Mouse (Mus musculus): ENCODE results near the gene Gdf10. TPM values are rescaled to one million over a fixed set of nuclear protein-coding genes. Genes with fewer than 3 reads are reported as not detected.

The Gdf10 gene
- polyA plus RNA-seq (2015; fragmentation: Nextera tagmentation; extraction: Ambion mirVana), result 4.3 and 5.2 TPM in 2 replicates

DNA sequence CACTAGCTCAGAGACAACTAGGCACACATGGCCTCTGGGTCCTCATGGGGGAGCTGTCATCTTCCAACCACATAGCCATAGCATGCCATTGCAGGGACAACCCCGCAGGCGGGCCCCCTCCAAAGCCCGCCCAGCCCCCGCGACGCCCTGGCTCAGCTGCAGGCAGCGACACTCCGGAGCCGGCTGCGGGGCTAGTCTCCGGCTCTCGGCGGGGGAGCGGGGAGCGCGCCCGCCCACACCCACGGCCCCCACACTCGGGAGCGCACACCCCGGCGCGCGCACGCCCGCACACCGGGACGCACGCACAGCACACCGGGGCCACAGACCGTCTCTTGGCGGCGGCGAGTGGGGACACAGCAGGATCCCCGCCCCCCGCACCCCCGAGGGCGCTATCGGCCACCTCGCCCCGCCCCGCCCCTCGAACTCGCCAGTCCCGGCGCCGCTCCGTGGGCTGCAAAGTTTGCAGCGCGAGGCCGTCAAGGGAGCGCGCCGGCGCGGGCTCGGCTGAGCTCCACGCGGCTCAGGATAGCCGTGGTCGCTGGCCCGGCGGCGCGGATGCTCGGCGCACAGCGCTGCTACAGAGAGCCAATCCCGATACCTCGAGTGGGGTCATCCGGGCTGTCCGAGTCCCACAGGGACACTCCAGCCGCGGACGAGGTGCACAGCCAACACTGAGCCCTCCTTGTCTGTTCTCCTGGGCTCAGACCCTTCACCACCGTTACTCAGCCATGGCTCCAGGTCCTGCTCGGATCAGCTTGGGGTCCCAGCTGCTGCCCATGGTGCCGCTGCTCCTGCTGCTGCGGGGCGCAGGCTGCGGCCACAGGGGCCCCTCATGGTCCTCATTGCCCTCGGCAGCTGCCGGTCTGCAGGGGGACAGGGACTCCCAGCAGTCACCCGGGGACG, at the start of gene Gdf10:
TSS of gene Gdf10 (plus strand) at position 420 of the 903 bp plus-strand sequence.
- H3K4me1 ChIP-seq, result peaks cover 23% of the 10 kb centered on the region
- no peaks in the 10 kb centered on the region for H3K9me3 ChIP-seq
- H3K4me3 ChIP-seq, result peak within 1 kb of the TSS; percentile 58
- no peaks in the 10 kb centered on the region for H3K36me3 ChIP-seq (replicated peaks)
- H3K27ac ChIP-seq, result no peak within 1 kb of the TSS
- peak; percentile 86 for ATAC-seq (replicated peaks)
- peak within 1 kb of the TSS; percentile 49 for H3K9ac ChIP-seq
- under 1% methylated on average over 74 of the region's 85 CpGs for WGBS
- peak within 1 kb of the TSS; percentile 97 for H3K4me2 ChIP-seq
- peaks cover 27% of the 10 kb centered on the region for H3K27me3 ChIP-seq (replicated peaks)

DNA sequence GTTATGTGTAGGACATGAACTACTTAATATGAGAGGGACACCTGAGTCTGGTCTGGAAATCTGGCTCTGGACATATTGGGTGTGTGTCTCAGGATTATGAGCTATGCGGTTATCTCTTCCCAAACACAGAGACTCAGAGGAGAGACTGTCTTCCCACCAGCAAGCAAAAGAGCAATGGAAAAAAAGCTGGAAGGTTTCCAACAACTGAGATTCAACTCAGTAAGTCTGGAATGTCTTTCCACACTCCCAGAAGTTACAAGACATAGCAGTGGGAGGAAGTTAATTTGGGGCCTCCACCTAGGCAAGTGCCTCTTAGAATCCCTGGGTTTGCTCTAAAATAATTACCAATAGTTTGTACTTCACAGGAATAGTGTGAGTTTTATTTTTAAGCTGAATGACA, 44.6 kb upstream of the Gdf10 start:
- Histone ChIP-seq H3K27me3 (replicated peaks) (no peaks in the 10 kb centered on the region), H3K4me1 (no peaks in the 10 kb centered on the region), H3K27ac (no peak overlapping the region), H3K36me3 (replicated peaks) (no peaks in the 10 kb centered on the region), H3K9ac (no peak overlapping the region), H3K4me2 (no peak overlapping the region), H3K9me3 (no peaks in the 10 kb centered on the region), H3K4me3 (no peak overlapping the region)
- 98% methylated on average over 1 of the region's 1 CpGs for WGBS
- no peak for ATAC-seq (replicated peaks)

- 84% methylated on average over 3 of the region's 3 CpGs for WGBS
- Histone ChIP-seq H3K4me3 (no peak overlapping the region), H3K36me3 (replicated peaks) (no peaks in the 10 kb centered on the region), H3K4me1 (no peaks in the 10 kb centered on the region), H3K9me3 (no peaks in the 10 kb centered on the region), H3K9ac (no peak overlapping the region), H3K27ac (no peak overlapping the region), H3K4me2 (no peak overlapping the region), H3K27me3 (replicated peaks) (no peaks in the 10 kb centered on the region)
- no peak for ATAC-seq (replicated peaks)
Measured at GRCm38 (mm10) chr14:33880236-33880635, 43.2 kb upstream of the Gdf10 start.

DNA sequence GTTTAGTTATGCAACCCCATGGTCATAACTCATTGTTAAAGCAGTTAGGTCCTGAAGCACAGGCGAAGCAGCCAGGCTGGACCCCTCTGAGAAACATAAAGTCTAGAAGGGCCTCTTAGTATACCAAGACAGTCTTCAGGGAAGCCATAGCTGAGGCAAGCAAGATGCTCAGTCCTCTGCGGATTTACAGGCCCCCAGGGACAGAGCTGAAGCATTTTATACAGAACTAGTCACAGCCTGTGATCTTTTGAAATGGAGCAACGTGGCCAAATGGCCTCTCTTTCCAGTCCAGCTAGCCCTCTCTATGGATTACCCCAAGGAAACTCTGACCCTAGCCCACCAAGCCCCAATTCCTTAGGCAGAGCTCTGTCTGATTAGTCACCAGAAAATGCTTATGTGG, 41.9 kb upstream of the Gdf10 start:
- no peaks in the 10 kb centered on the region for H3K27me3 ChIP-seq (replicated peaks)
- no peak overlapping the region for H3K4me3 ChIP-seq
- H3K4me2 ChIP-seq, result no peak overlapping the region
- no peak overlapping the region for H3K9ac ChIP-seq
- H3K27ac ChIP-seq, result no peak overlapping the region
- no peaks in the 10 kb centered on the region for H3K4me1 ChIP-seq
- no peaks in the 10 kb centered on the region for H3K36me3 ChIP-seq (replicated peaks)
- no peak for ATAC-seq (replicated peaks)
- H3K9me3 ChIP-seq, result no peaks in the 10 kb centered on the region
- WGBS, result 75% methylated on average over 3 of the region's 3 CpGs

DNA sequence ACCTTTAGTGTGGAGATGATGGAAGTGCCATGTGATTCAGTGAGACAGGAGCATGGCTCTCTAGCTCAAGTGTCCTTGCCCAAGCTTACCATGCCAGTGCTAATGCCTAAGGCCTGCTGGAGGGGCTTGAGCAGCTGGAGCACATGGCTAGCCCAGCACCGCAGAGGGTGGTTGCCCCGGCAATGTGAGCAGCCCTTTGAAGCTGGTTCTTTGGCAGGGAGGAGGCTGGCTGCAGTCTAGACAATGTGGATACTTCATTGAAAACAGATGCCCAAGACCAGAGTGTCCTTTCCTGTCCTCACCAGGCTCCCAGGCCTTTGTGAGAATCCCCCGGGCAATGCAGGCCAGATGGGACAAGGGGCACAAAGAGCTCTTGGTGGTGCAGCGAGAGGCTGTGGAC, 40.3 kb upstream of the Gdf10 start:
- Histone ChIP-seq H3K9me3 (no peaks in the 10 kb centered on the region), H3K36me3 (replicated peaks) (no peaks in the 10 kb centered on the region), H3K9ac (no peak overlapping the region), H3K27ac (no peak overlapping the region), H3K27me3 (replicated peaks) (no peaks in the 10 kb centered on the region), H3K4me2 (no peak overlapping the region), H3K4me1 (no peaks in the 10 kb centered on the region), H3K4me3 (no peak overlapping the region)
- WGBS, result 67% methylated on average over 4 of the region's 4 CpGs
- ATAC-seq (replicated peaks), result no peak

DNA sequence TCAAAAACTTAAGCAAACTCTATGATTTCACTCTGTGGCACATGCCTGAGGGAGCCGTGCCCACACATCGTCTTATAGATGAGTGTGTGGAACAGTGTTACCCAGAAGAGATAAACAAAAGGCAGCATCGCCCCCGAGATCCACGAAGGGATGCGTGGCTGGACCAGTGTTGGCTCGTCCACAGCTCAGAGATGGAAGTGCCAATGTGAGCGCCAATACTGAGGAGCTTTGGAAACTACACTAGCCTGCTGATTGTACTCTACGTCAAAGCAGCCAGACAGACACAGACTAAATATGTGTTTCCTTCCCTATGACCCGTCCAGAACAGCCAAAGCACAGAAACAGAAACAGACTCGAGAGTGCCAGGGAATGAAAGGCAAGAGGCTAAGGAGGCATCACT, 37.9 kb upstream of the Gdf10 start:
- no peaks in the 10 kb centered on the region for H3K27me3 ChIP-seq (replicated peaks)
- 80% methylated on average over 11 of the region's 11 CpGs for WGBS
- H3K27ac ChIP-seq, result no peak overlapping the region
- H3K9me3 ChIP-seq, result no peaks in the 10 kb centered on the region
- ATAC-seq (replicated peaks), result no peak
- H3K36me3 ChIP-seq (replicated peaks), result no peaks in the 10 kb centered on the region
- no peak overlapping the region for H3K9ac ChIP-seq
- H3K4me2 ChIP-seq, result no peak overlapping the region
- H3K4me3 ChIP-seq, result no peak overlapping the region
- H3K4me1 ChIP-seq, result no peaks in the 10 kb centered on the region

DNA sequence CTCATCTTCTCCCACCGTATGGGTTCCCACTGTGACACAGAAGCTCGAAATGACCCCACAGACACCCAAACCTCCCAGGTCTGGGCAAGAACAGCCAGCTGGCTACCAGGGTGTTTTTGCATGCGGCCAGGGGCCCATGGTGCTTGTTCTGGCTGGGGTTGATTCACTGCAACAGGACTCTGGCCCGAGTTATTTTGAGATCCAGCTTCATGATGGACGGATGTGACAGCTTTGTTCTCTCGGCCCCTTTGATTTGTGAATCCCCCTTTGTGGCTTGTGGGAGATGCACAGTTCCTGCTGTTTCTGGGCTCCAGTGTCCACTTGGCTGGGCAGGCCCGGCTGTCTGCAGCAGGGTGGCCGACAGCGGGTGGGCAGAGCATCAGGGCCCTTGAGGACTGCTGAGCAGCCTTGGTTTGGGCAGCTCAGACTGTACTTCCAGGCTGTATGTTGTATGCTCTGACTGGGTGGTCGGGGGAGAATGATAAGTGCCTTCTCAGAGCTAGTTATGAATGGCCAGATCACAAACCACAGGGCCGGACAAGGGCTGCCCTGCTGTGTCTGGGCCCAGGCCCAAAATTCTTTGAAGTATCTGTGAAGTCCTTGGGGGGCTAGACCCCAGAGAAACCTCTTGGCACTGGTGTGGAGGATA, 34.9 kb upstream of the Gdf10 start:
- Histone ChIP-seq H3K27ac (no peak overlapping the region), H3K4me3 (no peak overlapping the region), H3K4me2 (no peak overlapping the region), H3K9ac (no peak overlapping the region), H3K9me3 (no peaks in the 10 kb centered on the region), H3K27me3 (replicated peaks) (no peaks in the 10 kb centered on the region), H3K4me1 (no peaks in the 10 kb centered on the region), H3K36me3 (replicated peaks) (no peaks in the 10 kb centered on the region)
- ATAC-seq (replicated peaks), result no peak
- 55% methylated on average over 11 of the region's 11 CpGs for WGBS

- Histone ChIP-seq H3K4me2 (no peak overlapping the region), H3K27ac (no peak overlapping the region), H3K27me3 (replicated peaks) (no peaks in the 10 kb centered on the region), H3K36me3 (replicated peaks) (no peaks in the 10 kb centered on the region), H3K4me1 (no peaks in the 10 kb centered on the region), H3K9ac (no peak overlapping the region), H3K9me3 (no peaks in the 10 kb centered on the region), H3K4me3 (no peak overlapping the region)
- WGBS, result 82% methylated on average over 3 of the region's 3 CpGs
- no peak for ATAC-seq (replicated peaks)
Measured at GRCm38 (mm10) chr14:33889971-33890370, 33.4 kb upstream of the Gdf10 start.

GRCm38 (mm10) chr14:33891507-33891906, 31.9 kb upstream of the Gdf10 start:
- Histone ChIP-seq H3K27ac (no peak overlapping the region), H3K4me1 (no peaks in the 10 kb centered on the region), H3K36me3 (replicated peaks) (no peaks in the 10 kb centered on the region), H3K9me3 (no peaks in the 10 kb centered on the region), H3K4me2 (no peak overlapping the region), H3K9ac (no peak overlapping the region), H3K27me3 (replicated peaks) (no peaks in the 10 kb centered on the region), H3K4me3 (no peak overlapping the region)
- no peak for ATAC-seq (replicated peaks)
- WGBS, result 82% methylated on average over 3 of the region's 3 CpGs

- H3K4me2 ChIP-seq, result no peak overlapping the region
- H3K4me3 ChIP-seq, result no peak overlapping the region
- no peaks in the 10 kb centered on the region for H3K4me1 ChIP-seq
- no peak overlapping the region for H3K27ac ChIP-seq
- no peaks in the 10 kb centered on the region for H3K36me3 ChIP-seq (replicated peaks)
- no peak overlapping the region for H3K9ac ChIP-seq
- no peaks in the 10 kb centered on the region for H3K9me3 ChIP-seq
- no peaks in the 10 kb centered on the region; the same call in 1 of the 2 replicates for H3K27me3 ChIP-seq (replicated peaks)
- 82% methylated on average over 5 of the region's 5 CpGs for WGBS
- no peak for ATAC-seq (replicated peaks)
Measured at GRCm38 (mm10) chr14:33895777-33896176, 27.6 kb upstream of the Gdf10 start.

- no peaks in the 10 kb centered on the region for H3K36me3 ChIP-seq (replicated peaks)
- no peak overlapping the region for H3K9ac ChIP-seq
- no peak overlapping the region for H3K27ac ChIP-seq
- H3K9me3 ChIP-seq, result no peaks in the 10 kb centered on the region
- no peak overlapping the region for H3K4me3 ChIP-seq
- no peaks in the 10 kb centered on the region for H3K4me1 ChIP-seq
- no peak for ATAC-seq (replicated peaks)
- 30% methylated on average over 9 of the region's 9 CpGs for WGBS
- H3K27me3 ChIP-seq (replicated peaks), result no peaks in the 10 kb centered on the region; the same call in 1 of the 2 replicates
- H3K4me2 ChIP-seq, result no peak overlapping the region
Measured at GRCm38 (mm10) chr14:33896628-33897300, 26.6 kb upstream of the Gdf10 start.

GRCm38 (mm10) chr14:33902783-33903182, 20.6 kb upstream of the Gdf10 start:
- H3K4me1 ChIP-seq, result no peaks in the 10 kb centered on the region
- 94% methylated on average over 4 of the region's 4 CpGs for WGBS
- ATAC-seq (replicated peaks), result no peak
- H3K36me3 ChIP-seq (replicated peaks), result no peaks in the 10 kb centered on the region
- no peak overlapping the region for H3K4me2 ChIP-seq
- H3K9ac ChIP-seq, result no peak overlapping the region
- H3K27ac ChIP-seq, result no peak overlapping the region
- H3K27me3 ChIP-seq (replicated peaks), result no peaks in the 10 kb centered on the region; the same call in 1 of the 2 replicates
- H3K9me3 ChIP-seq, result no peaks in the 10 kb centered on the region
- H3K4me3 ChIP-seq, result no peak overlapping the region
